Mouse (Mus musculus) MEL (cell line): ENCODE measurements around the gene Mthfs.
"Not testable (repeated sequence)": the region's sequence is repeated elsewhere in the genome, so short reads cannot be mapped to it uniquely, and the experiment has no call there.

Source experiments
- NRF1 ChIP-seq: IDR thresholded peaks from 2 replicates; pipeline ENCODE4 v1.6.1; 2014; ENCODE audit warnings: low read depth, mild to moderate bottlenecking, inconsistent platforms, low read length, improper control_type of control experiment, moderate library complexity; ENCODE audit not compliant: poor library complexity, insufficient read depth, severe bottlenecking
- UBTF ChIP-seq: IDR thresholded peaks from 2 replicates; pipeline ENCODE4 v1.6.1; 2012; ENCODE audit warnings: low read depth, mild to moderate bottlenecking, inconsistent platforms, low read length, improper control_type of control experiment, moderate library complexity, borderline replicate concordance; ENCODE audit not compliant: insufficient read depth

- TF ChIP-seq NRF1, UBTF: not testable (repeated sequence)
These were observed 26.7 kb downstream of the Mthfs start for GRCm38 (mm10) chr9:89237131-89237530.
